Mouse (Mus musculus): Measurements from ENCODE around the gene Dph1.

Dph1 gene

DNA sequence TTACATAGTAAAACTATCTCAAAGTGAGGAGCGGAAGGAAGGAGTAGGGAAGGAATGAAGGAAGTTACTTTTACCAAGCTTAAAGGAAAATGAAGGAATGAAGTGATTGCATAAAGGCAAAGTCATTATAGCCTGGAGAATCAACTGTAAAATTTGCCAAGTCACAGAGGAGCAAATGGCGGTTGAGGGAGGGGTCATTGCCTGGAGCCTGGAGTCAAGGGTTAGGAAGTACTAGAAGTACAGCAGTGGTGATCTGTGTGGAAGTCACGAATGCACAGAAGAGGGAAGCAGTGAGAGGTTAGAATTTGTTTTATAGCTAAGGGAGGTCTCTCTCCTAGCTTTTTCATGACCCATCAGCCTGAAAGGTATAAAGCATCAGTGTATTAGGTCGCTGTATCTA lies 59.7 kb downstream of the Dph1 start:
- DNase-seq, result no peak

DNA sequence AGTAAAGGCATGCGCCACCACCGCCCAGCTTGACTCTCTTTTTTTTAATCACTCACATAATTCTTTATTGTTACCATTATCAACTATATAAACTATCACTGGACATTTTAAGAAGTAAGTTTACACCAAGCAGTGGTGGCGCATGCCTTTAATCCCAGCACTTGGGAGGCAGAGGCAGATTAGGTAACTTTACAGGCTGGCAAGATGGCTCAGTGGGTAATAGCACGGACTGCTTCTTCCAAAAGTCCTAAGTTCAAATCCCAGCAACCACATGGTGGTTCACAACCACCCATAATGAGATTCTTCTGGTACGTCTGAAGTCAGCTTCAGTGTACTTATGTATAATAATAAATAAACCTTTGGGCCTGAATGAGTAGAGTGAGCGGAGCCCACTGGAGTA lies 61.6 kb downstream of the Dph1 start:
- no peak for DNase-seq

Data from thymus, postnatal 25 days (tissue).